ENCODE assay signal across 41 mouse cellular contexts in the genomic region with DNA sequence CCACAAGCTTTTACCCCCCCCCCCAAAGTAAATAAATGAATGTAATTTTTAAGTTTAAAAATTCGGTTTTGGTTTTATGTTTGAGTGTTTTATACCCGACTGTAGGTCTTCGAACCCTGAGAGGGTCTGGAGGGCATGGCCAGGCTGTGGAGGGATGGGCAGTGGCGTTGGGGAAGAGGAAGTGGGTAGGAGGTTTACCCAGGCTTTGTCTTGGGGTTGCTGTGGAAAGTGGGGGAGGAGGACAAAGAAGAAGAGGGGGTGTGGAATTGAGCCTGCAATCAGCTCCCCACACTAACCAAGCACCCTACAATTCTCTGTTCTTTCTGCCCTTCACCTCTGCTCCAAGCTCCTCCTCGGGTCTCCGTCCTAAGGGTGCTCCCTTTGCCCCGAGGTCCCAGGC. TPM values are rescaled to one million over a fixed set of nuclear protein-coding genes. Genes with fewer than 3 reads are reported as not detected.
"Had no signal": no experiment of that assay in that cellular context is flagged by ENCODE, and none has a peak within 500 bp of the region (broad histone marks: within the 10 kb centered on the region; RNA-seq: fewer than 3 reads in every experiment).

No protein-coding gene starts in this region.

- H3K4me1 ChIP-seq: hindbrain, embryonic 12.5 days; kidney, embryonic 15.5 days; limb, embryonic 10.5 days; limb, embryonic 12.5 days had no signal

- H3K9ac ChIP-seq: forebrain, postnatal 0 days; hindbrain, embryonic 12.5 days; hindbrain, embryonic 14.5 days; kidney, embryonic 15.5 days; limb, embryonic 12.5 days had no signal

- H3K27ac ChIP-seq: heart, adult 2 months; hindbrain, embryonic 10.5 days; hindbrain, embryonic 12.5 days; hindbrain, embryonic 14.5 days; kidney, embryonic 15.5 days; kidney, postnatal 0 days; limb, embryonic 10.5 days; limb, embryonic 12.5 days had no signal

- H3K4me2 ChIP-seq: heart, embryonic 11.5 days; hindbrain, embryonic 12.5 days; hindbrain, embryonic 14.5 days; kidney, embryonic 15.5 days; limb, embryonic 12.5 days; liver, embryonic 11.5 days had no signal

- H3K9me3 ChIP-seq: hindbrain, embryonic 10.5 days; hindbrain, embryonic 12.5 days; kidney, embryonic 15.5 days; limb, embryonic 10.5 days; limb, embryonic 12.5 days had no signal

- H3K4me3 ChIP-seq: heart, adult 2 months; hindbrain, embryonic 10.5 days; hindbrain, embryonic 12.5 days; kidney, embryonic 15.5 days; limb, embryonic 10.5 days; limb, embryonic 12.5 days had no signal

- DNase-seq: forebrain, postnatal 0 days; gastrocnemius, postnatal 14 days; gastrocnemius, postnatal 36 days; heart, adult 2 months; heart, postnatal 10 days; heart, postnatal 4 days; kidney, adult 11 months; kidney, adult 2 months; kidney, adult 9 months; kidney, postnatal 14 days; kidney, postnatal 36 days; layer of hippocampus, adult 9-11 months; layer of hippocampus, postnatal 36 days; liver had no signal

- H3K36me3 ChIP-seq: hindbrain, embryonic 10.5 days; hindbrain, embryonic 12.5 days; kidney, embryonic 15.5 days; limb, embryonic 10.5 days; limb, embryonic 12.5 days had no signal

- ATAC-seq: forebrain, postnatal 0 days; hindbrain, embryonic 16.5 days; inflammation-experienced regulatory T-cells, adult 6 months; intestine, embryonic 16.5 days had no signal

RNA-seq across cellular contexts. Expression of a gene that starts 11.3 kb away (rescaled TPM):
- total RNA-seq: forebrain, postnatal 0 days; gastrocnemius, adult 18-20 months; gastrocnemius, adult 8-10 months; gastrocnemius, postnatal 14 days; gastrocnemius, postnatal 36 days; heart, adult 2 months; heart, postnatal 10 days; heart, postnatal 25 days; heart, postnatal 4 days; layer of hippocampus, adult 18-20 months; layer of hippocampus, adult 8-10 months; layer of hippocampus, postnatal 14 days; layer of hippocampus, postnatal 36 days; left cerebral cortex, adult 18-20 months; left cerebral cortex, adult 8-10 months; left cerebral cortex, postnatal 14 days; left cerebral cortex, postnatal 36 days had no signal
- polyA plus RNA-seq: forebrain, postnatal 0 days; heart, adult 2 months; heart, embryonic 11.5 days; heart, embryonic 14.5 days; heart, embryonic 16.5 days; hindbrain, embryonic 10.5 days; hindbrain, embryonic 12.5 days; hindbrain, embryonic 14.5 days; hindbrain, embryonic 16.5 days; inflammation-experienced regulatory T-cells, adult 6 months; intestine, embryonic 16.5 days; kidney, adult 2 months; kidney, embryonic 15.5 days; kidney, postnatal 0 days; large intestine, adult 2 months; limb, embryonic 10.5 days; limb, embryonic 12.5 days; limb, embryonic 14.5 days; liver, embryonic 11.5 days had no signal

RNA-seq across cellular contexts. Expression of a gene that starts 15.4 kb away (rescaled TPM):
- total RNA-seq: forebrain, postnatal 0 days; gastrocnemius, adult 18-20 months; gastrocnemius, adult 8-10 months; gastrocnemius, postnatal 14 days; gastrocnemius, postnatal 36 days; heart, adult 2 months; heart, postnatal 10 days; heart, postnatal 25 days; heart, postnatal 4 days; layer of hippocampus, adult 18-20 months; layer of hippocampus, adult 8-10 months; layer of hippocampus, postnatal 14 days; layer of hippocampus, postnatal 36 days; left cerebral cortex, adult 18-20 months; left cerebral cortex, postnatal 14 days; left cerebral cortex, postnatal 36 days had no signal
- polyA plus RNA-seq: gonadal fat pad, adult 2 months; heart, adult 2 months; heart, embryonic 11.5 days; heart, embryonic 14.5 days; heart, embryonic 16.5 days; hindbrain, embryonic 12.5 days; hindbrain, embryonic 14.5 days; hindbrain, embryonic 16.5 days; inflammation-experienced regulatory T-cells, adult 6 months; intestine, embryonic 16.5 days; kidney, adult 2 months; kidney, postnatal 0 days; large intestine, adult 2 months; limb, embryonic 12.5 days; liver, embryonic 11.5 days had no signal

RNA-seq across cellular contexts. Expression of a gene that starts 26.1 kb away (rescaled TPM):
- total RNA-seq: gastrocnemius, adult 18-20 months; gastrocnemius, adult 8-10 months had no signal
